Mouse (Mus musculus): ENCODE results near the gene Rab19. TPM values are rescaled to one million over a fixed set of nuclear protein-coding genes. Genes with fewer than 3 reads are reported as not detected.

Gene Rab19
- polyA plus RNA-seq (2014; fragmentation: Illumina TruSeq; extraction: RNeasy Lipid Tissue Mini Kit (QIAGEN cat#74804); ENCODE audit: low read depth, low replicate concordance): not detected

DNA sequence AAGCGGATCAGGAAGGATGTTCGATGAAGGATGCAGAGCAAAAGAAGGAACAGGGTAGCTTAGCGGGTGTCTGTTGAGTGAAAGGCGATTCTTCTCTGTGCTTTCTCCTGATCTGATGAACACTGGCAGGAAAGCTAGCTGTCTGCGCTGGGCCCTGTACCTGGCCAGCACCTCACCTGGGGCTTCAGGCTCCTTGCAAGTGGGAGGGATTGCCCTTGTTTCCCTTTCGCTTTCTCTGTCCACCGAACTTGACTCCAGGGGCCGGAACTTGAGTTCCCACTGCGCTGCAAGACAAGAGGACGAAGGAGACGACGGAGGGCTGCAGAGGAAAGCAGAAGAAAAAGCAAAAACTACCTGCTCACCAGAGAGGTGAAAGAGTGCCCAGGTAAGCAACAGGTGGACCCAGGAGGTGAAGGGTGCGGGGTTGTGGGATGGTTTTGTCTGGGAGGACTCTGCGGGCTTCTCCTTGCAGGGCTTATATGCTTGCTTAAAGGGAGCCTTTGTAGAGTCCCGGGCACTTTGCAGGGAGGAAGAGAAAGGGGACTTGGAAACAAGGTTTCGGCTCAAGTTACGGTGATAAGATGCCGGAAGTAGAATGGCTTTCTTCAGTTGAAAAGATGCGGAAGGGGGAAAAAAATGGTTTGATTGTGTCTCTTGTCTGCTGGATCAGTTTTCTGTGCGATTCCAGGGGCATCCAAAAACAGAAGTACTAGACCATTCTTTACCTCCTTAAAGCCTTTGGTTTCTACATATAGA, at the start of gene Rab19:
Gene Rab19 (plus strand): TSS at position 51 of the 756 bp plus-strand sequence.

DNA sequence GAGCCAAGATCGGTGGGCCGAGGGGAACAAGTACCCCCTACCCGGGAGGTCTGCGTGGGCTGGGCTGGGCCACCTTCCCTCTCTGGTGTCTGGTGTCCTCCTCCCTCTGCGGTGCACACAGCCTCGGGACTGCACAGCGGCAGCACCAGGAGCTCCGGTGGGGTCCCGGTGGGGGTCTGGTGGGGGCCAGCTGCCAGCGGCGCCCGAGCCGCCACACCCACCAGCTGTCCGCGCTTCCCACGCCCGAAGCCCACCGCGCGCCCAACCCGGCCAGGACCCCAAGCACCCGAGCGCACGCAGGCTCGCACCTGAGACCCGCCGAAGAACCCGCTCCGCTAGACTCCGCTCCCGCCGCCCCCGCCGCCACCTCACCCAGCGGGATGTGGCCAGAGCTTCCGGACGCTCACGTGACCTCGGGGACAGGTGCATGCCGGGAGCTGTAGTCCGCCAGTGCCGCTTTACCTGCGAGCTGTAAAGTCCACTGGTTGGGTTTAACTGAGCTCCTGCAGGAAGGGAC, 3.6 kb upstream of the Rab19 start, which contains the start of gene Slc37a3:
Gene Slc37a3 (minus strand): TSS at position 365 of the 517 bp plus-strand sequence.

GRCm38 (mm10) chr6:39419851-39420721, 39.1 kb downstream of the Rab19 start, which contains the start of gene Mkrn1:
Mkrn1 (minus strand) TSS chr6:39420462.

Other genes starting within 250 kb of the Rab19 start
- 12.7 TPM for gene Kdm7a, start 174.4 kb upstream of the Rab19 start, polyA plus RNA-seq (2014; fragmentation: Illumina TruSeq; extraction: RNeasy Lipid Tissue Mini Kit (QIAGEN cat#74804); ENCODE audit: low read depth, low replicate concordance)
- gene Slc37a3, start 3.5 kb upstream of the Rab19 start, polyA plus RNA-seq (2014; fragmentation: Illumina TruSeq; extraction: RNeasy Lipid Tissue Mini Kit (QIAGEN cat#74804); ENCODE audit: low read depth, low replicate concordance): 15.3 TPM
- 20.1 TPM for gene Mkrn1, start 39.3 kb downstream of the Rab19 start, polyA plus RNA-seq (2014; fragmentation: Illumina TruSeq; extraction: RNeasy Lipid Tissue Mini Kit (QIAGEN cat#74804); ENCODE audit: low read depth, low replicate concordance)
- gene Dennd2a, start 176.7 kb downstream of the Rab19 start, polyA plus RNA-seq (2014; fragmentation: Illumina TruSeq; extraction: RNeasy Lipid Tissue Mini Kit (QIAGEN cat#74804); ENCODE audit: low read depth, low replicate concordance): 0.64 TPM
- 5.3 TPM for gene Adck2, start 192.7 kb downstream of the Rab19 start, polyA plus RNA-seq (2014; fragmentation: Illumina TruSeq; extraction: RNeasy Lipid Tissue Mini Kit (QIAGEN cat#74804); ENCODE audit: low read depth, low replicate concordance)
- not detected for gene Gm42420, start 204.6 kb downstream of the Rab19 start, polyA plus RNA-seq (2014; fragmentation: Illumina TruSeq; extraction: RNeasy Lipid Tissue Mini Kit (QIAGEN cat#74804); ENCODE audit: low read depth, low replicate concordance)
- gene Ndufb2, start 211.4 kb downstream of the Rab19 start, polyA plus RNA-seq (2014; fragmentation: Illumina TruSeq; extraction: RNeasy Lipid Tissue Mini Kit (QIAGEN cat#74804); ENCODE audit: low read depth, low replicate concordance): 91.9 TPM